Mouse (Mus musculus) olfactory bulb, adult 2 months (tissue): ENCODE data around the gene 9830107B12Rik.

Experiments used
- CTCF ChIP-seq: fragments of 200-500 bp; IDR thresholded peaks from 2 replicates; pipeline ENCODE4 v1.5.1; 2012; ENCODE audit warnings: low read depth, mild to moderate bottlenecking, low read length, moderate library complexity; ENCODE audit not compliant: insufficient read depth
- POLR2A ChIP-seq: fragments of 200-500 bp; IDR thresholded peaks from 2 replicates; pipeline ENCODE4 v1.6.1; 2012; ENCODE audit warnings: mild to moderate bottlenecking, low read depth, low read length, moderate library complexity; ENCODE audit not compliant: insufficient read depth

DNA sequence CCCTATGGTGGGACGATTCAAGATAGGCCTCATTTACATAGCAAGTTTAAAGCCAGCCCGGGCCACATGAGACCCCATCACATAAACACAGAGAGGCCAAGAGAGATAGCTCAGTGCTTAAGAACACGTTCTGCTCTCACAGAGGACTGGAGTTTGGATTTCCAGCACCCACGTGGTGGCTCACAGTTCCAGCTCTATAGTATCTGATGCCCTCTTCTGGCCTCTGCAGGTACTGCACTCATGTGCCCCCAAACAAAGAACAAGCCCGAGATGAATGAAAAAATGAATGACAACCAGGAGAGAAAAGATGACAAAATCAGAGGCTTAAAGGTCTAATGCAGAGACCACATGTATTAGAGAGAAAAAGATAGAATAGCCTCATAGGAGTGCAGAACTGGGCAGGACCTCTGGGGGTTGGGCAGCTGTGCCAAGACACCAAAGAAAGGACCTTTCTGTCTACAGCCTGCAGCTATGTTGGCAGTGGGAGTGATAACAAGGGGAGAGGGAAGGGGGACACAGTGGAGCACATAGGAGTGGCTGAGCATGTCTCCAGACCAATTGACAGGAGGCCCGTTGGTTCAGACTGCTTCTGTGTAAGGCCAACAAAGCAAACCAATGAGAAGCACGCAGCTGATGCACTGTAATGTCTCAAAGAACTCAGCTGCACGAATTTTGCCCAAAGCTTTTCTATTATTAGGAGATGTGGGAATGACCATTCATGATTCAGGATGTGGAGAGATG, 35.4 kb downstream of the 9830107B12Rik start:
- TF ChIP-seq CTCF (no peak), POLR2A (no peak)
